Mouse (Mus musculus) liver, adult (tissue): ENCODE measurements at regions not wholly inside any gene's neighbourhood (a gene's known extent, or its start where the extent isn't known, plus 50 kb on each side); places are given as distances from the start of the nearest gene placed in this dataset.

ENCODE experiments used
- GATA4 ChIP-seq: IDR thresholded peaks from 2 replicates; pipeline ENCODE4 v1.6.1; 2014; ENCODE audit warnings: mild to moderate bottlenecking, low read length; ENCODE audit not compliant: insufficient replicate concordance

GRCm38 (mm10) chr13:59393231-59393938 is 191.6 kb downstream of the Agtpbp1 start:
- no peak for TF ChIP-seq GATA4

GRCm38 (mm10) chr13:59392828-59393227 is 192.2 kb downstream of the Agtpbp1 start:
- TF ChIP-seq GATA4: no peak

- TF ChIP-seq GATA4: no peak
Measured at GRCm38 (mm10) chr13:59387627-59388325, 197.3 kb downstream of the Agtpbp1 start.

- TF ChIP-seq GATA4: no peak
Measured at GRCm38 (mm10) chr13:59386935-59387540, 198.0 kb downstream of the Agtpbp1 start.

- no peak for TF ChIP-seq GATA4
Measured at GRCm38 (mm10) chr13:59385824-59386223, 199.2 kb downstream of the Agtpbp1 start.

GRCm38 (mm10) chr13:59370141-59370816 is 214.7 kb downstream of the Agtpbp1 start:
- TF ChIP-seq GATA4: no peak

- no peak for TF ChIP-seq GATA4
Measured at GRCm38 (mm10) chr13:59368550-59369449, 216.2 kb downstream of the Agtpbp1 start.

- no peak for TF ChIP-seq GATA4
Measured at GRCm38 (mm10) chr13:59365460-59365859, 219.6 kb downstream of the Agtpbp1 start.

GRCm38 (mm10) chr13:59363428-59363827 is 221.6 kb downstream of the Agtpbp1 start:
- no peak for TF ChIP-seq GATA4

GRCm38 (mm10) chr13:59361323-59361722 is 223.7 kb downstream of the Agtpbp1 start:
- no peak for TF ChIP-seq GATA4

- no peak for TF ChIP-seq GATA4
Measured at GRCm38 (mm10) chr13:59360026-59360425, 225.0 kb downstream of the Agtpbp1 start.

GRCm38 (mm10) chr13:59358421-59358820 is 226.6 kb downstream of the Agtpbp1 start:
- no peak for TF ChIP-seq GATA4

GRCm38 (mm10) chr13:59351461-59351860 is 233.6 kb downstream of the Agtpbp1 start:
- TF ChIP-seq GATA4: no peak

- TF ChIP-seq GATA4: no peak
Measured at GRCm38 (mm10) chr13:59350613-59351150, 234.3 kb downstream of the Agtpbp1 start.
